In genomic region chr10:117792141-117793091, GRCm38 (mm10) we compare ENCODE assay signal across 8 mouse cellular contexts. TPM values are rescaled to one million over a fixed set of nuclear protein-coding genes. Genes with fewer than 3 reads are reported as not detected.
DNase-seq lines count a peak whose midpoint lies in the region; ATAC-seq and TF ChIP-seq lines count a peak whose summit lies in the region.

Gene Nup107 (minus strand): TSS chr10:117792705.

- in situ Hi-C loops in Patski (cut with MboI; ENCODE audit: low pct_unique_long_range_greater_than_20kb): no loop called here

- no peaks in the 10 kb centered on the region for H3K27me3 ChIP-seq in Patski
- H3K27me3 ChIP-seq in hindbrain, embryonic 13.5 days: no peaks in the 10 kb centered on the region

- peak within 1 kb of the TSS; percentile 80 for H3K4me2 ChIP-seq in hindbrain, embryonic 13.5 days

- H3K27ac ChIP-seq in hindbrain, embryonic 13.5 days: peak within 1 kb of the TSS; percentile 72

- peaks cover 20% of the 10 kb centered on the region for H3K4me1 ChIP-seq in hindbrain, embryonic 13.5 days (replicated peaks)

- H3K36me3 ChIP-seq in hindbrain, embryonic 13.5 days: peaks cover 7% of the 10 kb centered on the region

- POLR2A ChIA-PET in Patski (lab: Charles Lee): interaction anchor here (0.7 to 1.4 kb wide), 2 partner anchors 15 to 456 kb away, joined by 3 read pairs; no protein-coding TSS in a partner anchor

- TF ChIP-seq CTCF in Patski (IDR thresholded peaks at IDR 0.05): no peak

- DNase-seq in Patski (ENCODE audit: low read depth, low spot score): peak; percentile 96
- DNase-seq in cerebellum, postnatal 14 days: peak; percentile 100
- DNase-seq in frontal cortex, postnatal 14 days (ENCODE audit: low spot score in 2 of 2): peak; percentile 99 to 100
- peak; percentile 100 for DNase-seq in layer of hippocampus, postnatal 25 days (ENCODE audit: extremely low spot score in 1 of 2, low spot score in 1 of 2)
- peak; percentile 100 for DNase-seq in lung, postnatal 25 days (ENCODE audit: low spot score)
- DNase-seq in retina, embryonic 14.5 days (ENCODE audit: low spot score): peak; percentile 100
- peak; percentile 100 for DNase-seq in thymus, postnatal 4 days

- ATAC-seq in Patski: peak; percentile 96
- peak; percentile 98 for ATAC-seq in hindbrain, embryonic 13.5 days (ENCODE audit: low FRiP score)

- H3K4me3 ChIP-seq in hindbrain, embryonic 13.5 days: peak within 1 kb of the TSS; percentile 87

- peak within 1 kb of the TSS; percentile 84 for H3K9ac ChIP-seq in hindbrain, embryonic 13.5 days

- CTCF ChIA-PET in Patski (lab: Charles Lee): no interaction called here

- under 1% methylated on average over 75 of the region's 75 CpGs for WGBS in hindbrain, embryonic 13.5 days

- H3K9me3 ChIP-seq in hindbrain, embryonic 13.5 days: no peaks in the 10 kb centered on the region

RNA-seq across cellular contexts. Expression of gene Nup107, which starts in this region (rescaled TPM):
- polyA plus RNA-seq in Patski (2021): 22.6 TPM
- polyA plus RNA-seq in hindbrain, embryonic 13.5 days (2015; fragmentation: Nextera tagmentation; extraction: Ambion mirVana): 41.7 and 42.5 TPM in 2 replicates
- total RNA-seq in layer of hippocampus, postnatal 25 days (2021): 10 to 100 TPM; 17.6 to 20.4 TPM

Comparison
In these comparisons a context has a peak if more than half of its experiments do, and no peak if none do; other contexts are left out.
1. Peak in every context shown above with its lines: DNase-seq, ATAC-seq, H3K4me3 ChIP-seq and H3K27ac ChIP-seq.